Mouse (Mus musculus) hindbrain, embryonic 12.5 days (tissue): ENCODE results near the gene Gpr137c. TPM values are rescaled to one million over a fixed set of nuclear protein-coding genes. Genes with fewer than 3 reads are reported as not detected.
A peak's percentile ranks its signal among the peaks of the same experiment; 100 is the strongest.

Experiments
- ATAC-seq: fragments of 200-750 bp; cut with Nextera tagmentation; 2 replicates; pipeline ENCODE4 v1.8.0; 2017; ENCODE audit warnings: moderate TSS enrichment; ENCODE audit not compliant: low FRiP score
- H3K27ac ChIP-seq: fragments of 300-500 bp; sonication (generic); 2 replicates; pipeline ENCODE4 v1.5.1; 2016; ENCODE audit warnings: mild to moderate bottlenecking
- H3K27me3 ChIP-seq: fragments of 300-500 bp; sonication (generic); 2 replicates; pipeline ENCODE4 v1.6.1; 2016; ENCODE audit warnings: mild to moderate bottlenecking
- H3K36me3 ChIP-seq: fragments of 300-500 bp; sonication (generic); 2 replicates; pipeline ENCODE4 v1.6.1; 2016; ENCODE audit warnings: mild to moderate bottlenecking
- H3K4me1 ChIP-seq: fragments of 300-500 bp; sonication (generic); 2 replicates; pipeline ENCODE4 v1.6.1; 2016
- H3K4me2 ChIP-seq: fragments of 300-500 bp; sonication (generic); replicated peaks from 2 replicates; pipeline ENCODE4 v1.6.1; 2016; ENCODE audit warnings: mild to moderate bottlenecking
- H3K4me3 ChIP-seq: fragments of 300-500 bp; sonication (generic); 2 replicates; pipeline ENCODE4 v1.5.1; 2016; ENCODE audit warnings: mild to moderate bottlenecking
- H3K9ac ChIP-seq: fragments of 300-500 bp; sonication (generic); 2 replicates; pipeline ENCODE4 v1.6.1; 2016; ENCODE audit warnings: mild to moderate bottlenecking, moderate library complexity
- H3K9me3 ChIP-seq: fragments of 300-500 bp; sonication (generic); replicated peaks from 2 replicates; pipeline ENCODE4 v1.6.1; 2016; ENCODE audit warnings: mild to moderate bottlenecking
- WGBS: fragments of 180-500 bp; shearing (Covaris S2); methylation state at CpG from one replicate; pipeline ENCODE4 v1.1.7; 2016; 5-methylcytosine and 5-hydroxymethylcytosine counted together
- polyA plus RNA-seq: library from polyadenylated mRNA; unstranded; fragments of >200 nt; fragmentation: Nextera tagmentation; extraction: Ambion mirVana; gene quantifications from 2 replicates; pipeline ENCODE4 v1.2.1, GENCODE M21; 2016

The Gpr137c gene
- polyA plus RNA-seq, 1 experiment from 2014 or later = 12.1 TPM

DNA sequence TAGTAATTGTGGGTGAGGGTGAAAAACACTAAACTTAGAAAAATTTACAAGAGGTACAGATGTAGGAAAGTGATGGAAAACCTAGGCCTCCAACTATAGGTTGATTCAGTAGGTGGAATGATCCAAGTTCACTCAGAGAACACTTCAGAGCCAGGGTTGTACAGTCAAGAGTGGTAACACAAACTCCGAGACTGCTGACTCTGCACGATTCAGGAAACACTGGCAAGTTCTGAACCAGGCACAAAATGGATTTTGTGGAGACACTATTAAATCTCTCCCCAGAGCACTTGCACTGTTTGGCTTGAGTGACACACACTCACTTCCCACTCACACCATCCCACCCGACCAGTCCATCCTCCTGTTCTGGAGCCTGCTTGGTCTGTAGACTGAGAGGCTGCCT is 103.8 kb downstream of the Gpr137c start:
- H3K36me3 ChIP-seq = no peaks in the 10 kb centered on the region
- no peak overlapping the region for H3K27ac ChIP-seq
- no peak overlapping the region for H3K9ac ChIP-seq
- ATAC-seq = no peak
- 82% methylated on average over 3 of the region's 3 CpGs for WGBS
- no peak overlapping the region for H3K4me3 ChIP-seq
- peaks cover 5% of the 10 kb centered on the region; the same call in 1 of the 2 replicates for H3K4me1 ChIP-seq
- H3K9me3 ChIP-seq = no peaks in the 10 kb centered on the region
- no peaks in the 10 kb centered on the region for H3K27me3 ChIP-seq
- no peak overlapping the region for H3K4me2 ChIP-seq

DNA sequence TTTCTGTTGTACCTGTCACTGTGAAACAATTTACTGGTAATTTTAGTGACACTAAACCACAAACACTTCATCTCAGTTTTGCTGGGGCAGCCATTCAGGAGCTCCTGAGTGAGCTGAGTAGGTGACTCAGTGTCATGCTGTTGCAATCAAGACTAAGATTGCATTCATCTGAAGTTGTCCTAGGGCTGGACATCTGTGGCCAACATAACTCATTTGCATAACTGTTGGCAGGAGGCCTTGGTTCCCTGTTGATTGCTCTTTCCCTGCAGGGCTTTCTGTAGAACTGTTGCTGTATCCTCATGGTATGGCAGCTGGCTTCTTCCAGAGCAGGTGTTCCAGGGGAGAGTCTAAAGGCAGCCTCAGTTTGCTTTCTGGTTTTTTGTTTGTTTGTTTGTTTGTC is 106.0 kb downstream of the Gpr137c start:
- H3K9ac ChIP-seq = no peak overlapping the region
- 0 out of 2 replicates have a peak, but pooled peaks cover 3% of the 10 kb centered on the region for H3K4me1 ChIP-seq
- ATAC-seq = no peak
- H3K4me3 ChIP-seq = no peak overlapping the region
- H3K9me3 ChIP-seq = no peaks in the 10 kb centered on the region
- H3K36me3 ChIP-seq = no peaks in the 10 kb centered on the region
- no peak overlapping the region for H3K4me2 ChIP-seq
- no peaks in the 10 kb centered on the region for H3K27me3 ChIP-seq
- no peak overlapping the region for H3K27ac ChIP-seq

DNA sequence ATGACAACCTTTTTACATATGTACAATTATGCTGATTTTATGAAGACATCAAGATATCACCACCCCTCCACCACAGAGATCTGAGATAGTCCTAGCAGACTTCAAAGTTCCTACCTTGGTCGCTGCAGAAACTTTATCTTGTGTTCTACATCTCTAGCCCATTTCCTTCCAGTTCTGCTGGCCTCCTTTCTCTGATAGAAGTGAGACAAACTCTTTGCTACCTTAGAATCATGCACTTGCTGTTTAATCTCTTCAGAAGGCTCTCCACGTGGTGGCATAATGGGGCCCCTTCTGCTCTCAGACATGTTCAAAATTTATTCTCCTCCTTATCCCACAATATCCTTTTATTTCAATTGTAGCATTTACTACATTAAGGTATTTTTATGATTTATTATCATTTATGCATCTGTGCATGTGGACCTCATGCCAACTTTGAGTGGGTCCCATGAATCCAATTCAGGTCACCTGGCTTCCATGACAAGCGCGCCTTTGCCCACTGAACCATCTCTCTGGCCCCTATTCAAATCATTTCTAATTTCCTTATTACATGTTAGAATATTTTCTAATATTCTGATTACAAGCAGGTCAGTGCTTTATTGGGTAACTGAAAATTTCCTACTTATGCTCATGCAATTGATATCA is 108.7 kb downstream of the Gpr137c start:
- H3K4me1 ChIP-seq = peaks cover 11% of the 10 kb centered on the region
- WGBS = 91% methylated on average over 4 of the region's 4 CpGs
- no peak overlapping the region for H3K4me3 ChIP-seq
- H3K27ac ChIP-seq = no peak overlapping the region
- H3K27me3 ChIP-seq = no peaks in the 10 kb centered on the region
- peaks cover 19% of the 10 kb centered on the region for H3K36me3 ChIP-seq
- no peak for ATAC-seq
- H3K9me3 ChIP-seq = no peaks in the 10 kb centered on the region
- H3K9ac ChIP-seq = no peak overlapping the region
- H3K4me2 ChIP-seq = no peak overlapping the region

DNA sequence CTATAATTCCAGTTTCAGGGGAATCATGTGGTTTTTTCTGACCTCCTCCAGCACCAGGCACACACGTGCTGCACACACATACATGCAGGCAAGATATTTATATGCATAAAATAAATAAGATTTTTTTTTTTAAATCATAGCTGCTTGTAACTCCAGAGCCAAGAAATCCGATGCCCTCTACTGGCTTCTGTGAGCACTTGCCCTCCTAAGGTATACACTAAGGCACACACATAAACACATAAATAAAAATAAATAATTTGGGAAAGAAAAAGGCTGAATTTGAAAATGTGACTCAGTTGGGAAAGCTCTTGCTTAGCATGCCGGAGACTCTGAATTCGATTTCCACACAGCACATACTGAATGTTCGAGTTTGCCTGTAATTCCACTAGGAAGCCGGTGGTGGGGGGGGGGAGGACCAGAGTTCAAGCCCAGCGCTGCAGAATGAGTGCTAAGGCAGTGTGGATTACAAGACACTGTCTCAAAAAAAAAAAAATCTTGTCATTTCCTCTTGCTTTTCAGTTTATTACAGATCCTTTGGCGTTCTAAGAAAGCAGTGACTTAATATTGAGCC is 109.6 kb downstream of the Gpr137c start:
- Histone ChIP-seq H3K4me2 (peak overlapping the region; percentile 60), H3K27ac (no peak overlapping the region; the same call in 1 of the 2 replicates), H3K9ac (no peak overlapping the region), H3K4me1 (peaks cover 11% of the 10 kb centered on the region), H3K9me3 (no peaks in the 10 kb centered on the region), H3K4me3 (peak overlapping the region; percentile 61), H3K27me3 (no peaks in the 10 kb centered on the region), H3K36me3 (peaks cover 22% of the 10 kb centered on the region)
- WGBS = 17% methylated on average over 8 of the region's 8 CpGs
- peak; percentile 36 for ATAC-seq

DNA sequence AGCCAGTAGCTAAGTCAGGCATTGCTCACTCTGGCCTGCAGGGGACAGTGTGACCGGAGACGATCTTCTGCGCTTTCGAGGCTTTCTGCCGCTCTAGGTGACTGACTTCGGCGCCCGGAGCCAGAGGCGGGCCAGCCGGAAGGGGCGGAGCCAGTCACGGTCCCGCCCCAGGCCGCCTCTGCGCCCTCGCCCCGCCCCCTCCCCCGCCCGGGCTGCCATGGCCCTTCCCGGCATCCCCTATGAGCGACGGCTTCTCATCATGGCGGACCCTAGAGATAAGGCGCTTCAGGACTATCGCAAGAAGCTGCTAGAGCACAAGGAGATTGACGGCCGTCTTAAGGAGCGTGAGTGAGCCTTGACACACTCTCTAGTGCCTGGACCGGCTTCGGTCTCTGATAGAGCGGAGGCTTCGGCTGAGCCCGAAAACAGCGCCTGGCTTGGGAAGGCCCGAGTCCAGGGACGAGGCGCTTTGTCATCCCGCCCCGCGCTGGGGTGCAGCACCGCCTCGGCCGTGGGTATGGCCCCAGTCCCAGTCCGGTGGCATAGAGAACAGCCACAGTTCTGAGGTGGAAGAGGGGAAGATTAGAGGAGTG is 110.2 kb downstream of the Gpr137c start, which contains the start of gene Psmc6:
Gene Psmc6 (plus strand): TSS at position 200 of the 593 bp plus-strand sequence.
- H3K4me3 ChIP-seq = peak within 1 kb of the TSS; percentile 61
- no peaks in the 10 kb centered on the region for H3K27me3 ChIP-seq
- WGBS = under 1% methylated on average over 44 of the region's 44 CpGs
- peaks cover 25% of the 10 kb centered on the region for H3K36me3 ChIP-seq
- H3K27ac ChIP-seq = peak within 1 kb of the TSS; percentile 94
- H3K9ac ChIP-seq = peak within 1 kb of the TSS; percentile 80
- H3K4me1 ChIP-seq = peaks cover 11% of the 10 kb centered on the region
- peak within 1 kb of the TSS; percentile 60 for H3K4me2 ChIP-seq
- peak; percentile 99 for ATAC-seq
- H3K9me3 ChIP-seq = no peaks in the 10 kb centered on the region

Other genes starting within 250 kb of the Gpr137c start
- 0.10 and 0.27 TPM in 2 replicates for gene Ptger2, start 231.5 kb upstream of the Gpr137c start, polyA plus RNA-seq
- gene Txndc16, start 611 bp downstream of the Gpr137c start, polyA plus RNA-seq = 31.8 and 33.0 TPM in 2 replicates
- 40.9 and 41.2 TPM in 2 replicates for gene Ero1l, start 99.1 kb downstream of the Gpr137c start, polyA plus RNA-seq
- 197 and 206 TPM in 2 replicates for gene Psmc6, start 110.1 kb downstream of the Gpr137c start, polyA plus RNA-seq
- gene Styx, start 131.4 kb downstream of the Gpr137c start, polyA plus RNA-seq = 46.2 and 58.4 TPM in 2 replicates
- gene Gnpnat1, start 185.2 kb downstream of the Gpr137c start, polyA plus RNA-seq = 36.5 and 39.1 TPM in 2 replicates